Mouse (Mus musculus) embryonic fibroblast, embryonic 13.5 days (primary cell): ENCODE results near the gene Ccdc102a.

ENCODE experiments used
- CTCF ChIP-seq: IDR thresholded peaks from 2 replicates; pipeline ENCODE4 v1.5.1; 2011; ENCODE audit warnings: mild to moderate bottlenecking, control low read depth, low read length, moderate library complexity, borderline replicate concordance; ENCODE audit not compliant: insufficient read depth
- POLR2A ChIP-seq: IDR thresholded peaks from 2 replicates; pipeline ENCODE4 v1.6.1; 2011; ENCODE audit warnings: low read depth, mild to moderate bottlenecking, control low read depth, low read length, moderate library complexity

GRCm38 (mm10) chr8:94862487-94863220, 55.2 kb downstream of the Ccdc102a start:
- TF ChIP-seq CTCF (no peak), POLR2A (no peak)
